Mouse (Mus musculus): ENCODE results near the gene Jmjd8. TPM values are rescaled to one million over a fixed set of nuclear protein-coding genes. Genes with fewer than 3 reads are reported as not detected.

Jmjd8 gene
- polyA plus RNA-seq, 1 experiment from 2014 or later: 39.5 TPM

DNA sequence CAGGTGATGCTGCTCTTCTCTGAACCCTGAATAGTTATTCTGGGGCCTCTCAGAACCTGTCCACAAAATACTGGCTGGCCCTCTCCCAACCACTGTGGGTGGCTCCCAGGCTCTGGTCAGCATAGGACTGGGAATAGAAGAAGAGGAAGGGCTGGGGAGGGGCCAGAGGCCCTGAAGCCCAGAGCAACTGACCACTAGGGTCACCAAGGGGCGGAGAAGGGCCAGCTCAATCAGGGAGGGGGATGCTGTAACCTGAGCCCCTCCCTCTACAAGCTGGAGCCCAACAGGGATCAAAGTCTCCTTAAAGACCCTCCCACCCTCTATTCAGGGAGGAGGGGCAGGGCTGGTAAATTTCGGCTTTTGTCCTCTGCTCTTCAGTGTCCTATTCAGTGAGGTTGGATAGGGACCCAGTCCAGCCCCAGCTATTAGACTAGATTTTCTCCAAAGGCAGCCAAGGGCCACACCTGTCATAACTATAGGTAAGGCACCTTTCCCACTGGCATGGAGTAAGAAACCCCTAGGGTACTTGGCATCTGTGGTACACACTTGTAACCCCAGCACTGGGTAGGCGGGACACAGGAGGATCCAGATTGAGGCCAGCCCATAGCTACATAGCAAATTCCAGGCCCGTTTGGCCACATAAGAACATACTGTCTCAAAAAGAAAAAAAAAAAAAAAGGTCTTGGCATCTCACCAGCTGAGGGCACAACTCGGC is 51.7 kb downstream of the Jmjd8 start, which contains the start of gene Wfikkn1:
Wfikkn1 (minus strand) TSS at position 663 of the 715 bp plus-strand sequence.
- Histone ChIP-seq H3K4me3 (ENCODE audit: low read depth, low read length) (no peak within 1 kb of the TSS), H3K27ac (ENCODE audit: low read depth) (no peak within 1 kb of the TSS), H3K9me3 (ENCODE audit: control insufficient read depth, low read length) (no peaks in the 10 kb centered on the region), H3K9ac (ENCODE audit: low read length) (no peak within 1 kb of the TSS), H3K4me2 (ENCODE audit: low read length) (no peak within 1 kb of the TSS), H3K36me3 (ENCODE audit: control insufficient read depth, insufficient read depth, low read length) (peaks cover 56% of the 10 kb centered on the region), H3K4me1 (replicated peaks; ENCODE audit: control insufficient read depth, insufficient read depth, low read length) (peaks cover 14% of the 10 kb centered on the region), H3K27me3 (replicated peaks; ENCODE audit: control insufficient read depth, insufficient read depth, low read length) (no peaks in the 10 kb centered on the region)
- 39% methylated on average over 5 of the region's 5 CpGs for WGBS
- ATAC-seq (replicated peaks; ENCODE audit: low FRiP score, low TSS enrichment, low read depth) (no peak), DNase-seq (ENCODE audit: low spot score) (no peak)

DNA sequence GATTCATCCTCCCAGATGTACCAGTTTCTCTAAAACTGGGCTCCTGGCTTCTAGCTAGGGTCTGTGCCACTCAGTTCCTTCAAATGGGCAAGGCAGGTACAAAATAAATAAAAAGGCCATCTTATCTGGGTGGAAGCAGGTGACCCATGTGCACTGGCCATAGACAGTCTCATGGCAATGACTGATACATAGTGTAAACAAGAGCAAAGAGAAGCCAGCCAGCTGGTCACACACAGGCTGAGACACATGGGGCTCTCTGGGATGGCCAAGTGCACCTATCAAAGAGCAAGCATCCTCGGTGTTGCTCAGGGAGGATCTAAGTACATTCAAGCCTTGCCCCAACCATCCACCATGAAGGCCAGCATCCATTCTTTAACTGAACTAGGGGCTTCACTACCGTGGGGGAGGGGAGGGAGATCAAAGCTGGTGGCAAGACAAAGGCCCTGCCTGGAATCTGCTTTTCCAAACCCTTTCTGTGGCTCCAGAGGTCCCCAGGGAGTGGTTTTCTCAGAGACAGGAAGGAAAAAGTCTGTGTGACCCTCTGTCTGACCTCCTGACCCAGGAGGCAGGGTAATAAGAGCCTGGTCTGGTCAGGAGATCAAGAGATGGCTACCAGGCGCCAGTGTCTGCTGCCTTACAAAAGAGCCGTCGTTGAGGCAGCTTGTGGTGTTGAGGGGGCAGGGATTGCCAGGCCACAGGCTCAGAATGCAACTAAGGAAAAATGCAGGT is 52.4 kb downstream of the Jmjd8 start:
- H3K9ac ChIP-seq (ENCODE audit: low read length): no peak overlapping the region
- WGBS: 15% methylated on average over 5 of the region's 5 CpGs
- H3K36me3 ChIP-seq (ENCODE audit: control insufficient read depth, insufficient read depth, low read length): peaks cover 56% of the 10 kb centered on the region
- no peak for DNase-seq (ENCODE audit: low spot score)
- H3K27me3 ChIP-seq (replicated peaks; ENCODE audit: control insufficient read depth, insufficient read depth, low read length): no peaks in the 10 kb centered on the region
- peaks cover 10% of the 10 kb centered on the region for H3K4me1 ChIP-seq (replicated peaks; ENCODE audit: control insufficient read depth, insufficient read depth, low read length)
- no peak overlapping the region for H3K27ac ChIP-seq (ENCODE audit: low read depth)
- H3K4me3 ChIP-seq (ENCODE audit: low read depth, low read length): no peak overlapping the region
- no peak overlapping the region for H3K4me2 ChIP-seq (ENCODE audit: low read length)
- no peak for ATAC-seq (replicated peaks; ENCODE audit: low FRiP score, low TSS enrichment, low read depth)
- H3K9me3 ChIP-seq (ENCODE audit: control insufficient read depth, low read length): no peaks in the 10 kb centered on the region

Small RNAs within 50 kb of the gene (microRNA-seq; reads per million reads assigned to microRNA genes)
- 0.59 reads per million for gene Mir3082
- 0.25 reads per million for gene Mir6966

Other genes with a start within 250 kb of the Jmjd8 start
- gene Lmf1, start 249.8 kb upstream of the Jmjd8 start, polyA plus RNA-seq (2014; fragmentation: Nextera tagmentation; extraction: Ambion mirVana): 31.3 and 33.5 TPM in 2 replicates
- 2.4 and 2.7 TPM in 2 replicates for gene Gng13, start 111.7 kb upstream of the Jmjd8 start, polyA plus RNA-seq (2014; fragmentation: Nextera tagmentation; extraction: Ambion mirVana)
- gene Chtf18, start 101.4 kb upstream of the Jmjd8 start, polyA plus RNA-seq (2014; fragmentation: Nextera tagmentation; extraction: Ambion mirVana): 22.2 and 23.0 TPM in 2 replicates
- gene Rpusd1, start 101.2 kb upstream of the Jmjd8 start, polyA plus RNA-seq (2014; fragmentation: Nextera tagmentation; extraction: Ambion mirVana): 23.7 and 24.6 TPM in 2 replicates
- 0.08 TPM in 1 of 2 replicates, not detected in the other for gene Mslnl, start 92.8 kb upstream of the Jmjd8 start, polyA plus RNA-seq (2014; fragmentation: Nextera tagmentation; extraction: Ambion mirVana)
- gene Msln, start 74.5 kb upstream of the Jmjd8 start, polyA plus RNA-seq (2014; fragmentation: Nextera tagmentation; extraction: Ambion mirVana): 10.5 and 12.9 TPM in 2 replicates
- gene Narfl, start 55.1 kb upstream of the Jmjd8 start, polyA plus RNA-seq (2014; fragmentation: Nextera tagmentation; extraction: Ambion mirVana): 25.2 and 29.3 TPM in 2 replicates
- 57.2 and 67.8 TPM in 2 replicates for gene Haghl, start 43.2 kb upstream of the Jmjd8 start, polyA plus RNA-seq (2014; fragmentation: Nextera tagmentation; extraction: Ambion mirVana)
- gene Ccdc78, start 42.3 kb upstream of the Jmjd8 start, polyA plus RNA-seq (2014; fragmentation: Nextera tagmentation; extraction: Ambion mirVana): 0.28 TPM in 2 replicates
- gene Fam173a, start 36.0 kb upstream of the Jmjd8 start, polyA plus RNA-seq (2014; fragmentation: Nextera tagmentation; extraction: Ambion mirVana): 93.5 and 93.8 TPM in 2 replicates
- 0.34 TPM in 1 of 2 replicates, not detected in the other for gene AC134908.4, start 33.2 kb upstream of the Jmjd8 start, polyA plus RNA-seq (2014; fragmentation: Nextera tagmentation; extraction: Ambion mirVana)
- gene Metrn, start 31.7 kb upstream of the Jmjd8 start, polyA plus RNA-seq (2014; fragmentation: Nextera tagmentation; extraction: Ambion mirVana): 8.6 and 9.2 TPM in 2 replicates
- 3.9 and 4.7 TPM in 2 replicates for gene Fbxl16, start 19.8 kb upstream of the Jmjd8 start, polyA plus RNA-seq (2014; fragmentation: Nextera tagmentation; extraction: Ambion mirVana)
- 29.4 and 30.8 TPM in 2 replicates for gene Wdr24, start 5.2 kb upstream of the Jmjd8 start, polyA plus RNA-seq (2014; fragmentation: Nextera tagmentation; extraction: Ambion mirVana)
- gene Stub1, start 4.5 kb downstream of the Jmjd8 start, polyA plus RNA-seq (2014; fragmentation: Nextera tagmentation; extraction: Ambion mirVana): 345 and 350 TPM in 2 replicates
- gene Rhbdl1, start 8.4 kb downstream of the Jmjd8 start, polyA plus RNA-seq (2014; fragmentation: Nextera tagmentation; extraction: Ambion mirVana): 1.3 and 1.5 TPM in 2 replicates
- gene Gm20683, start 12.9 kb downstream of the Jmjd8 start, polyA plus RNA-seq (2014; fragmentation: Nextera tagmentation; extraction: Ambion mirVana): 1.6 and 2.3 TPM in 2 replicates
- 10.4 and 11.5 TPM in 2 replicates for gene Rhot2, start 16.0 kb downstream of the Jmjd8 start, polyA plus RNA-seq (2014; fragmentation: Nextera tagmentation; extraction: Ambion mirVana)
- gene Wdr90, start 32.6 kb downstream of the Jmjd8 start, polyA plus RNA-seq (2014; fragmentation: Nextera tagmentation; extraction: Ambion mirVana): 18.2 and 19.8 TPM in 2 replicates
- gene Mcrip2, start 39.9 kb downstream of the Jmjd8 start, polyA plus RNA-seq (2014; fragmentation: Nextera tagmentation; extraction: Ambion mirVana): 44.1 and 61.2 TPM in 2 replicates
- gene Mettl26, start 46.2 kb downstream of the Jmjd8 start, polyA plus RNA-seq (2014; fragmentation: Nextera tagmentation; extraction: Ambion mirVana): 63.2 and 64.1 TPM in 2 replicates
- gene Wfikkn1, start 52.0 kb downstream of the Jmjd8 start, polyA plus RNA-seq (2014; fragmentation: Nextera tagmentation; extraction: Ambion mirVana): 0.40 and 0.69 TPM in 2 replicates
- 14.2 and 14.6 TPM in 2 replicates for gene Rab40c, start 90.9 kb downstream of the Jmjd8 start, polyA plus RNA-seq (2014; fragmentation: Nextera tagmentation; extraction: Ambion mirVana)
- gene Pigq, start 116.1 kb downstream of the Jmjd8 start, polyA plus RNA-seq (2014; fragmentation: Nextera tagmentation; extraction: Ambion mirVana): 59.9 and 60.8 TPM in 2 replicates
- gene Nhlrc4, start 116.1 kb downstream of the Jmjd8 start, polyA plus RNA-seq (2014; fragmentation: Nextera tagmentation; extraction: Ambion mirVana): not detected in 2 replicates
- gene A930017K11Rik, start 123.7 kb downstream of the Jmjd8 start, polyA plus RNA-seq (2014; fragmentation: Nextera tagmentation; extraction: Ambion mirVana): 0.28 TPM in 1 of 2 replicates, not detected in the other
- gene Capn15, start 156.9 kb downstream of the Jmjd8 start, polyA plus RNA-seq (2014; fragmentation: Nextera tagmentation; extraction: Ambion mirVana): 23.4 and 23.5 TPM in 2 replicates
- gene Rab11fip3, start 240.7 kb downstream of the Jmjd8 start, polyA plus RNA-seq (2014; fragmentation: Nextera tagmentation; extraction: Ambion mirVana): 12.8 and 13.7 TPM in 2 replicates

Data from intestine, embryonic 14.5 days (tissue).